Mouse (Mus musculus) spleen, adult 12 weeks (tissue): ENCODE data around the gene Hdhd3.

ENCODE experiments used
- DNase-seq: peaks from one replicate; pipeline ENCODE4 v3.0.0; 2022; ENCODE audit warnings: low spot score

Hdhd3 gene

GRCm38 (mm10) chr4:62475793-62476192 lies 27.5 kb downstream of the Hdhd3 start:
- DNase-seq: no peak

DNA sequence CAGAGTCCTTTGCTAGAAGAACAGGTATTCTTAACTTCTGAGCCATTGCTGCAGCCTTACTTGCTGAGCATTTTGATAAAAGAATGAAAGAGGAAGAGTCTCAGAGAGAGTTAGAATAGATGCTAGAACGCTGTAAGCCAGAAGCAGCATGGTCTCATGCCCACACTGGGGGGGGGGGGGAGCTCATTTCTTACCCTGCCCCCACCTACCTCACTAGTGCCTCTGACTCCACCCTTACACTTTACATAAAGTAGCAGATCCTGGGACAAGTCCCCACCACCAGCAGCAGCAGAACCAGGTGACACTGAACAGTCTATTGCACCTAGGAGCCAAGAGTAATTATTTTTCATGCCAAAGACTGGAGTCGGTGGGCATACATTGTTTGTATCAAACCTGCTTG lies 28.1 kb downstream of the Hdhd3 start:
- DNase-seq: no peak

DNA sequence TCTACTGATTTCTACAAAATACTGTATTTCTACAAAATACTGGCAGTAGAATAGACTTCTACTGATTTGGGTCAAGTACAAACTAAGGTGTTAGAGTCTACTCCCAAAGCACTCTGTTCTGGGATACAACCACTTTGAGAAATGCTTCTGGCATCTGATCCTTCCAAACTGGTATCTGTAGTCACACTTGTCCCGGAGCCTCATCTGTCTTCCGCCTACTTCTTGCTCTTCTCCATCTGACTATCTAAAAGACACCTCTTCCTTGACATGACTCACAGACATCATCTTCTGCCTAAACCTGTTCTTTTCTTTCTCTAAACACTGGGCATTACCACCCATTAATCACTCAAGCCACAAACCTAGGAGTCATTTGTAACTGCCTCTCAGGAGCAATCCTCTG lies 31.2 kb downstream of the Hdhd3 start:
- DNase-seq: no peak

DNA sequence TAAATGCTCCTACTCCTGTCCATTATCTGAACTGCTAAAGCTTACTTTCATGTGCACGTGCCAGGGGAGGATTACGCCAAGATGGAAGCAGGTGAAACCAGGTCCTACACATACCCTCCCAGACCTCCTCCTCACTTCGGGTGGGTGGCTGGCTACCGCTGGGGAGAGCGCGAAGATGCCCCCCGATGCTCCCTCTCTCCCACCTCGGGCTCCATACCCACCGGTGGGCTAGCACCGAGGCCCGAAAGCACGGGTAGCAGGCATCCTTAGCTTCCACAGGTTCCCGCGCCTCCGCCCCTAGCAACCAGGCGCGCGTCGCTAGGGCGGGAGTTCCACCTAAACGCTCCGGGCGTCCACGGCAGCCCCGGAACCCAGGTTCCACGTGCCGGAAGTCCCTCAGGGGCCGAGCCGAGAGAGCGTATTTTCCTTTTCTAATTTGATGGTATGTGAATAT lies 32.6 kb downstream of the Hdhd3 start, which contains the start of gene Wdr31:
TSS of gene Wdr31 (minus strand) at position 299 of the 454 bp plus-strand sequence.
- peak; percentile 77 for DNase-seq

- DNase-seq: no peak
Measured at GRCm38 (mm10) chr4:62468158-62468557, 35.1 kb downstream of the Hdhd3 start.

DNA sequence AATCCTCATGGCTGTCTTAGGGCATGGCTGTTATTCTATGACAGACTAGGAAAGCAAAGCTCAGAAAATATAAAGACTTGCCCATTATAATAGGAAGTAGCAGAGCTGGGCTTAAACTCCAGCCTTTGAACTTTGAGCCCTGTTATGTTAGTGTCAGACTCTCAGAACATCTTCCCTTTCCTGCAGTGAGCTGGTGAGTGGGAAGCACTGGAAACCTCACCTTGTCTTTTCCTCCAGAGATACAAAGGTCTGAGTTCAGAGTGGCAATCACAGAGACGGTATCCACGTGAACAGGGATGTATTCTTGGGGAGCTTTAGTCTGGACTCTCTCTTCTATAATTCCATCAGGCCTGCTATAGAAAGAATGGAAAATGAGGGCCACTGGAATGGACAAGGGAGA lies 40.1 kb downstream of the Hdhd3 start:
- no peak for DNase-seq

DNA sequence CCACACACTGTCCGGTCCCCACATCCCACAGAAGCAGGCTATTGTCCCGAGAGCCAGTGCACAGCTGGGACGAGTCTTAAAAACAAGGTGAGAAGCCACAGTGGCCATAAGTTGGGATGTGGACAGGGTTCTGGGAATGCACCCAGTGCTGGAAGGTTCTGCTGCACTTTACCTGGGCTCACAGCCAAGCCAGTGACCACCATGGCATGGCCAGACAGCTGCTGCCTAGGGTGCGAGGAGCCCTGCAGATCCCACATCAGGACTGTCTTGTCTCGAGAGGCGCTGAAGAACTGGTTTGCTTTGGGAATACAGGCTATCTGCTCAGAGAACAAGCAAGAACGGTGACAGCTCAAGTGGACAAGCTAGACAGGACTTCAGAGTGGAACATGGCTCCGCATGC lies 42.9 kb downstream of the Hdhd3 start:
- DNase-seq: no peak

DNA sequence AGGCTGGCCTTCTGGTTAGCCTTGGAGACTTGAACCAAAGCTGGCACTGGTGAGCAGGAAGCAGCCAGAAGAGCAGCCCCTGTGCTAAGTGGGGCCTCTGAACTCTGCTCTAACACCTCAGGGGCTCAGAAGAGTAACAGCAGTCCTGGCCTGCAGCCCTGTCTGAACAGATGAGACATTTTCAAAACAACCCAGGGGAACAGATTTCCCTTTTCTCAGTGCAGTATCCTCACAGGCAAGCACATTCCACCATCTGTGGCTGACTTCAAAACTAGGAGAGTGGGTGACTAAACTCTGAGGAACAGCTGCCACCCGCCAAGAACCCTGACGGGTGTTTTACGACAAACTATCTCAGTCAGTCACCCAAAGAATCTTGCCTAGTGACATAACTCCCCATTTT lies 44.2 kb downstream of the Hdhd3 start:
- DNase-seq: no peak

DNA sequence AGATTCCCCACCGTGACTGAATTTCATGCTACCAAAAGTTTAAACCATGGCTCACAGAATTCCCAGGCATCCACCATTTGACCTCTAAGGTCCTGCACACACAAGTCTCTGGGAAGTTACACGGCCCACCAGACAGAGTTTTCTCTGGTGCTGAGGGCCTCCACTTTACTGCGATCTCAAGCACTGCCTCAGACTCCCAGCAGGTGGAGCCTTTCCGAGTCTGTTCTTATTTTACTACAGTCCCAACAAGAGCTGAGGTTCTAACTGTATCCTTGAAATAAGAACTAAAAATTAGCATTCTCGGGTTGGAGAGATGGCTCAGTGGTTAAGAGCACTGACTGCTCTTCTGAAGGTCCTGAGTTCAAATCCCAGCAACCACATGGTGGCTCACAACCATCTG lies 48.3 kb downstream of the Hdhd3 start:
- DNase-seq: no peak
